In genomic region chr17:26003864-26004263, GRCm38 (mm10) we compare ENCODE assay signal across 33 mouse cellular contexts. TPM values are rescaled to one million over a fixed set of nuclear protein-coding genes. Genes with fewer than 3 reads are reported as not detected.
"Had no signal": no experiment of that assay in that cellular context is flagged by ENCODE, and none has a peak within 500 bp of the region (broad histone marks: within the 10 kb centered on the region; RNA-seq: fewer than 3 reads in every experiment).

No protein-coding gene starts in this region.

- H3K4me2 ChIP-seq: heart, embryonic 12.5 days; hindbrain, embryonic 13.5 days; hindbrain, embryonic 15.5 days; limb, embryonic 13.5 days; limb, embryonic 15.5 days; liver, embryonic 12.5 days had no signal

- H3K27ac ChIP-seq: heart, embryonic 10.5 days; hindbrain, embryonic 13.5 days; hindbrain, embryonic 15.5 days; hindbrain, postnatal 0 days; kidney, postnatal 0 days; limb, embryonic 13.5 days; limb, embryonic 15.5 days; liver, embryonic 12.5 days; liver, embryonic 14.5 days had no signal

- H3K4me3 ChIP-seq: heart, embryonic 10.5 days; heart, embryonic 12.5 days; hindbrain, embryonic 13.5 days; hindbrain, embryonic 15.5 days; limb, embryonic 13.5 days; limb, embryonic 15.5 days; liver, embryonic 12.5 days had no signal

- ATAC-seq: hindbrain, postnatal 0 days; liver, embryonic 12.5 days had no signal

- H3K9ac ChIP-seq: heart, embryonic 12.5 days; hindbrain, embryonic 13.5 days; hindbrain, embryonic 15.5 days; limb, embryonic 13.5 days; limb, embryonic 15.5 days; liver, embryonic 12.5 days; liver, embryonic 14.5 days had no signal

- H3K4me1 ChIP-seq: hindbrain, embryonic 13.5 days; hindbrain, embryonic 15.5 days; limb, embryonic 13.5 days; limb, embryonic 15.5 days had no signal

- H3K9me3 ChIP-seq: heart, embryonic 10.5 days; heart, embryonic 12.5 days; hindbrain, embryonic 13.5 days; hindbrain, embryonic 15.5 days; limb, embryonic 13.5 days; limb, embryonic 15.5 days; liver, embryonic 12.5 days had no signal

- H3K27me3 ChIP-seq: heart, embryonic 12.5 days; hindbrain, embryonic 13.5 days; hindbrain, embryonic 15.5 days; limb, embryonic 13.5 days; limb, embryonic 15.5 days had no signal

- DNase-seq: gastrocnemius, postnatal 10 days; gastrocnemius, postnatal 25 days; heart, adult 18-20 months; heart, postnatal 10 days; kidney, adult 18-20 months; kidney, adult 8-10 months; kidney, postnatal 14 days; layer of hippocampus, adult 9-11 months; layer of hippocampus, postnatal 36 days; left cerebral cortex, postnatal 4 days had no signal

RNA-seq across cellular contexts. Expression of gene A930017K11Rik, which starts 51.5 kb away (rescaled TPM):
- total RNA-seq: gastrocnemius, adult 18-20 months; gastrocnemius, postnatal 10 days; gastrocnemius, postnatal 25 days; gastrocnemius, postnatal 4 days; granulocyte monocyte progenitor cell, adult 5-6 weeks; heart, postnatal 10 days; hematopoietic stem cell, adult 5-6 weeks; left cerebral cortex, postnatal 10 days; left cerebral cortex, postnatal 4 days; liver, adult 2 months had no signal
- polyA plus RNA-seq: heart, embryonic 14.5 days; heart, embryonic 16.5 days; large intestine, adult 2 months; liver, adult 2 months had no signal

RNA-seq across cellular contexts. Expression of gene Nhlrc4, which starts 59.1 kb away (rescaled TPM):
- total RNA-seq: gastrocnemius, adult 18-20 months; gastrocnemius, postnatal 10 days; gastrocnemius, postnatal 25 days; gastrocnemius, postnatal 4 days; granulocyte monocyte progenitor cell, adult 5-6 weeks; heart, postnatal 10 days; heart, postnatal 25 days; hematopoietic stem cell, adult 5-6 weeks; layer of hippocampus, postnatal 14 days; left cerebral cortex, postnatal 10 days; left cerebral cortex, postnatal 25 days; left cerebral cortex, postnatal 4 days had no signal
- polyA plus RNA-seq: heart, embryonic 14.5 days; hindbrain, embryonic 13.5 days; intestine, embryonic 14.5 days; large intestine, adult 2 months; limb, embryonic 13.5 days had no signal
